Mouse (Mus musculus) ES-CJ7 (cell line): ENCODE results near the gene Mogs.

Experiments
- DNase-seq: peaks from one replicate; pipeline ENCODE4 v3.0.0; 2011; ENCODE audit warnings: low read depth, low spot score

Gene Mogs

DNA sequence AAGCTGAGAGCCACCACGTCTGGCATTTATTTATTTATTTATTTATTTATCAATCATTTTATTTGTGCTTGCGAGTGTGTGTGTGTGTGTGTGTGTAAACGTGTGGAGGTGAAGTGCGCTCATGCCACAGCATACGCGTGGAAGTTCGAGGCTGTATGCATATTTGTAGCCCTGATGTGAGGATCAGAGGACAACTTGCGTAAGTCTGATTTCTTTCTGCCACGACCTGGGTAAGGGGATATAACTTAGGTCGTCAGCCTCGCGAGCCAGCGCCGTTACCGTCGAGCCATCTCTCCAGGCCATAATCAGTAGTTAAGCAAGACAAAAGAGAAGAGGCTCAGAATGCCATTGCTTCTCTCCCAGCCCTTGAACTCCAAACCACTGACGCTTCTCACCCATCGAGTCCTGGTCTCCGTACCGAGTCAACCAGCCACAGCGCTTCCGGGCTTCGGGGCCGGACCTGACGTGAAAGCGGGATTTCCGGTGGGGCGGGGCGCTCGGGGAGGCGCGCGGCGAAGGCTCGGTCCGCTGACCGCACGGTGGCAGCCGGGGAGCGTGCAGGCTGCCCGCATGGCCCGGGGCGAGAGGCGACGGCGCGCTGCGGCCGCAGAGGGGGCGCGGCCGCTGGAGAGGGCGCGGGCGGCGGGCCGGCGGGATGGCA is at the start of gene Mogs:
Mogs (plus strand) TSS at position 486 of the 661 bp plus-strand sequence.
- peak; percentile 79 for DNase-seq

- no peak for DNase-seq
Measured at GRCm38 (mm10) chr6:83065995-83066394, 49.3 kb upstream of the Mogs start.

DNA sequence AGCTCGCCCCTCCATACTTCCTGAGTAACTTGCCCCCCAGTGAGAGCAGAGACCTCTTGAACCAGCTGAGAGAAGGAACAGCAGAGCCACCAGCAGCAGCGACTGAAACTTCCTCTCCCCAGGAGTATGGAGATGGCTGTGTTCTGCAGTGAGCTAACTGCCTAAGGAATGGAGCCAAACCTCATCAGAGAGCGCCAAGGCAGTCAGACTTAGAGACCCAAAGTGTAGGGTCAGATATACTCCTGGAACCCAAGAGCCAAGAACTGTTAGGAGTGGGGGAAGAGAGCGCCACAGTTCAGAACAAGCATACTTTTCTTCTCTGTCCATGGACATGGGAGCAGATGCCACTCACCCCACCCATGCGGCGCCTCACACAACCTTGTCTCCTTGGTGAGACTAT is 48.9 kb upstream of the Mogs start:
- peak; percentile 57 for DNase-seq

GRCm38 (mm10) chr6:83068221-83068620 is 47.1 kb upstream of the Mogs start:
- DNase-seq = peak; percentile 58

GRCm38 (mm10) chr6:83068706-83069487 is 46.4 kb upstream of the Mogs start:
- no peak for DNase-seq

- DNase-seq = no peak
Measured at GRCm38 (mm10) chr6:83069488-83070246, 45.6 kb upstream of the Mogs start.

GRCm38 (mm10) chr6:83070247-83070310 is 45.2 kb upstream of the Mogs start, which contains the start of gene Tlx2:
Gene Tlx2 (minus strand): TSS chr6:83070293.
- DNase-seq = no peak

- DNase-seq = peak; percentile 82
Measured at GRCm38 (mm10) chr6:83070311-83071219, 44.7 kb upstream of the Mogs start.

DNA sequence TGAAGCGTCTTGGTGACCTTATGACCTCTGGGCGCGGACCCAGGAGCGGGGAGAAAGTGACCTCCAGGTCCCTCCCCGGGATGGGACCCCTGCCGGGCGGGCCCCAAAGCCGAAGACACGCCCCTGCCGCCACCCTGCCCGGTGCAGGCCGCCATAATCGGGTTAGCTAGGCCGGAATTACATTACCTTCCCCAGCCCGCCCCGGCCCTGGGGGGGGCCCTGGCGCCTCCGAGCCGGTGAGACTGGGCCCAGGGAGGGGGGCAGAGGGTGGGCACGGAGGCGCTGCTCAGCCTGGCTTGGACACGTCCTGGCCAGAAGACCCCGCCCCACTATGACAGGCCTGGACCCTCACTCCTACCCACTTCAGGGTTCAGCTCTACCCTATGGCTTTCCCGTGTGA is 44.1 kb upstream of the Mogs start:
- DNase-seq = peak; percentile 41

DNA sequence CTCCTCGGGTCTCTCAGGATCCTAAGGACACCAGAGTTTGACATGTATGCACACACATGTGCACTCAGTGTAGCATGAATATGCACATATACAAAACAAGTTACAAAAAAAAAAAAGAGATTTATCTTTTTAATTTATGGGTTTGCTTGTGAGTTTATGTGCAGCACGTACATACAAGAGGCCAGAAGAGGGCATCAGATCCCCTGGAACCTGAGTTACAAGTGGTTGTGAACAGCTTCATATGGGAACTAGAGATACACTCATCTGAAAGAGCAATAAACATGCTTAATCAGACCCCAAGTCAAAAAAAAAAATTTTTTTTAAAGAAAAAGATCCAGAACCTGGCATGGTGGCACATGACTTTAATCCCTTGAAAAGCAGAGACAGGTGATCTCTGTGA is 40.3 kb upstream of the Mogs start:
- peak; percentile 49 for DNase-seq

- DNase-seq = peak; percentile 36
Measured at GRCm38 (mm10) chr6:83077630-83078323, 37.5 kb upstream of the Mogs start, which contains the start of gene Pcgf1. Gene Pcgf1 (plus strand): TSS chr6:83077869.

- peak; percentile 98 for DNase-seq
Measured at GRCm38 (mm10) chr6:83078324-83078858, 36.9 kb upstream of the Mogs start.

DNA sequence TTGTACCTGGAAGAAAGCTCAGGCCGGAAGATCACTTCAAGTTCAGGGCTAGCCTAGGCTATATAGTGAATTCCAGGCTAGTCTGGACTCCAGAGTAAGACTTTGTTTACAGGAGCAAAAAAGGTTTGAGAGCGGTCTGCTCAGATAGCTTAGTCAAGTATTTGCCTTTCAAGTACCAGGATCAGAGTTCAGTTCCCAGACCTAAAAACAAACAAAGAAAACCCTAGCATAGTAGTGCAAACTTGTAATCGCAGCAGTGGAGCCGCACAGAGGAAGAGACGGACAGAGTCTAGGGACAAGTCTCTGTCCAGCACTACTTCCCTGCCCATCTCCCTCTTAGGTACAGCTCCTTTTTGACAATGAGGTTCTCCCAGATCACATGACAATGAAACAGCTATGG is 35.1 kb upstream of the Mogs start:
- DNase-seq = no peak

DNA sequence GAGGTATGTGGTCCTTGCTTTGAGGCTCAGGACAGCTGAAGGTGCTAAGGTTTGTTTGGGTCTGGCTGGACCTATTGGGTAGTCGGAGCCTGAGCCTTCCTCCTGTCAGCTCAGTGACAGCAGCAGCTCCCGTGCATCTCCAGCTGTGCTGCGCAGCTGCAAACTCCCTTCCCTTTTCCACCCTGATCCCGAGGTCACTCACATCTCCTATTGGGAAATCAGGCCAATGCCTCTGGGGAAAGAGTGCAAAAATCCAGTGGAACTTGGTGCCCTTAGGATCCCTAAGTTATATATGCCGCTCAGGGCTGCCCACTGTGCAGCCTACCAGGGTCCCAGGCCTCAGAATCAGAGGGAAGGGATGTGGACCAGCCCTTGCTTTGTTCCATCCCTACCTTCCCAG is 31.8 kb upstream of the Mogs start:
- no peak for DNase-seq

GRCm38 (mm10) chr6:83084477-83084876 is 30.8 kb upstream of the Mogs start:
- DNase-seq = no peak

DNA sequence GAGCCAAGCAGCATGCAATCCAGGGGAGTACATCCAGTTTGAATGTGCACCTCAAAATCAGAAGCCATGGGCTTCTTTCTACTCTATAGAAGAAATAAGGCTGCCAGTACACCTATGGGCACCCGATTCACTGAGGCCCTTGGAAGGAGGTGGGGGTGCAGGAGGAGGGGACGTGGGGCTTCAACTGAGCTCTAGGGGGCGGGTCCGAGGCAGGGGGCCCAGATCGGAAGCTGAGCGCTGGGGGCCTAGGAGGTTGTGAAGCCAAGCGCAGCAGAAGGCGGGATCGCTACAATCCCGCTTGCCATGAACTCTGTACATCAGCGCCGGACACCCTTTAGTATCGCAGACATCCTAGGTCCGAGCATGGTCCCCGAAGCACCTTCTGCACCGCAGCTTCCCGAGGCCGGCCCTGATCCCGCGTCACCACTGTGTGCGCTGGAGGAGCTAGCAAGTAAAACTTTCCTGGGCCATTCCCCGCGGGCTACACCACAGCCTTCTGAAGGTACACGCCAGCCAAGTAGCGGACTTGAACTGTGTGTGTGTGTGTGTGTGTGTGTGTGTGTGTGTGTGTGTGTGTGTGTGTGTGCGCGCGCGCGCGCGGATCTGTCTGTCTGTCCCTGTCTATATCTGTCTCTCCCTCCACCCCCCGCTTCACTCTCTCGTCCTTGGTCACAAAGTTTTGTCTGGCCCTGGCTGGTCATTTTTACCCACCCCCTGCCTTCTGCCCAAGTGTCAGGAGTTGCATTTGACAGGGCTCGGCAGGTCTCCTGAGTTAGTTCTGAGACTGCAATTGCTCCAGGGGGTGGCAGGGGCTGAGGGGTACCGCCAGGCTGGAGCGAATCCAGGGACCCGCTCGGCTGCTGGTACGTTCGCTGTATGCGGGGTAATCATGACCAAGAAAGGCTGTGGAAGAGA is 28.9 kb upstream of the Mogs start, which contains the start of gene Lbx2:
Lbx2 (plus strand) TSS at position 247 of the 915 bp plus-strand sequence.
- no peak for DNase-seq

DNA sequence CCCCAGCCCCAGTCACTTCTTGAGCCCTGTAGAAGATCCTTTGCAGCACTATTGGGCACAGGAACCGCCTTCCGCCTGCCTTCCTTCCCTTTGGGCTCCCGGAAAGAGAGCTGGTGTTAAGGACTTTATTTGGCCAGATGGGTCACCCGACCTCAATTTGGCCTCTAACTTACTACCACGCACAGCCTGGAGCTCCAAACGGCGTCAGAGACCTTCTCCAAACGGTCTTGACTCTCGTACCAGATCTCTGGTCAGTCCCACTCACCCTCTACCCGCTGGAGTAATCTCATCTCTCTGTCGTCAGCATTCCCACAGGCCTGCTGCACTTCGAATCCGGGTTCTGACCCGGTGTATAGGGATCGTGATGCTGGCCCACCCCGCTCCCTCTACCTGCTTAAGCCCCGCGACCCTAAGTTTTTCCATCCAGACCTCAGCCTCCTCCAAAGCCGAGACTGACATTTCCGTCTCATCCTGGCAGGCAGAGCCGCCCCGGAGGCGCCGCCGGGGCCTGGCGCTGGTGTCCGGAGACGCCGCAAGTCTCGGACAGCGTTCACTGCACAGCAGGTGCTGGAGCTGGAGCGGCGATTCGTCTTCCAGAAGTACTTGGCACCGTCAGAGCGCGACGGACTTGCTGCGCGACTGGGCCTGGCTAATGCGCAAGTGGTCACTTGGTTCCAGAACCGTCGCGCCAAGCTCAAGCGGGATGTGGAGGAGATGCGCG is 27.9 kb upstream of the Mogs start:
- DNase-seq = no peak

GRCm38 (mm10) chr6:83087926-83088260 is 27.4 kb upstream of the Mogs start:
- DNase-seq = no peak

- no peak for DNase-seq
Measured at GRCm38 (mm10) chr6:83092416-83093127, 22.7 kb upstream of the Mogs start.
